Mouse (Mus musculus) spleen, adult 2 months (tissue): ENCODE measurements around the gene 1700020N01Rik.

Source experiments
- CTCF ChIP-seq: fragments of 200-500 bp; IDR thresholded peaks from 2 replicates; pipeline ENCODE4 v1.5.1; 2011; ENCODE audit warnings: mild to moderate bottlenecking, inconsistent platforms; ENCODE audit not compliant: insufficient read depth, insufficient read length, insufficient replicate concordance; ENCODE audit errors: extremely low read depth
- POLR2A ChIP-seq: fragments of 200-500 bp; IDR thresholded peaks from 2 replicates; pipeline ENCODE4 v1.6.1; 2011; ENCODE audit warnings: low read depth, low read length, inconsistent platforms

- TF ChIP-seq POLR2A: no peak
- TF ChIP-seq CTCF: no peak
Observed at GRCm38 (mm10) chr10:21668976-21669375, 76.0 kb downstream of the 1700020N01Rik start.
